ENCODE assay signal across 8 mouse cellular contexts in genomic region chr17:24737135-24737810, GRCm38 (mm10). TPM values are rescaled to one million over a fixed set of nuclear protein-coding genes. Genes with fewer than 3 reads are reported as not detected.
DNase-seq lines count a peak whose midpoint lies in the region; TF ChIP-seq lines count a peak whose summit lies in the region.

No protein-coding gene starts in this region.

- no peaks in the 10 kb centered on the region for H3K27me3 ChIP-seq in liver, adult 2 months (ENCODE audit: control insufficient read depth, insufficient read depth, low read length)
- H3K27me3 ChIP-seq in forebrain, embryonic 10.5 days (ENCODE audit: poor library complexity, severe bottlenecking) = peaks cover 10% of the 10 kb centered on the region; the same call in 1 of the 2 replicates

- no peaks in the 10 kb centered on the region for H3K9me3 ChIP-seq in forebrain, embryonic 10.5 days

- H3K27ac ChIP-seq in liver, adult 2 months (replicated peaks; ENCODE audit: insufficient read depth, low read depth, low read length) = peak overlapping the region; percentile 99
- H3K27ac ChIP-seq in forebrain, embryonic 10.5 days = peak overlapping the region; percentile 83; the same call in 1 of the 2 replicates

- H3K9ac ChIP-seq in liver, adult 2 months (ENCODE audit: low read depth, low read length) = peak overlapping the region; percentile 93

- H3K79me2 ChIP-seq in liver, adult 2 months (ENCODE audit: control insufficient read depth, insufficient read depth, low read length) = no peaks in the 10 kb centered on the region; the same call in 1 of the 2 replicates

- TF ChIP-seq CTCF in liver, adult 2 months (IDR thresholded peaks at IDR 0.05; ENCODE audit: low read depth, low read length) = no peak

- 0 out of 2 replicates have a peak, but pooled peaks have one; percentile 6 for TF ChIP-seq POLR2A in liver, adult 2 months (IDR thresholded peaks at IDR 0.05; ENCODE audit: extremely low read depth, insufficient read depth, low read length)

- WGBS in liver, adult 2 months = 4% methylated on average over 8 of the region's 8 CpGs
- WGBS in forebrain, embryonic 10.5 days = 26% methylated on average over 8 of the region's 8 CpGs

- DNase-seq in liver, adult 2 months (ENCODE audit: extremely low read depth, low read depth, low spot score) = peak; percentile 91
- DNase-seq in liver = no peak
- DNase-seq in forebrain, embryonic 10.5 days (ENCODE audit: extremely low spot score, low spot score) = no peak
- DNase-seq in kidney, postnatal 25 days = peak; percentile 40 to 69
- peak; percentile 58 to 76 for DNase-seq in monocyte, adult 2 months (ENCODE audit: low read depth in 1 of 2, low spot score in 2 of 2)
- no peak for DNase-seq in right cerebral cortex, adult 18-20 months
- no peak for DNase-seq in gastrocnemius, postnatal 36 days
- no peak for DNase-seq in thymus, postnatal 36 days

- peaks cover 25% of the 10 kb centered on the region for H3K4me1 ChIP-seq in liver, adult 2 months (ENCODE audit: control insufficient read depth, insufficient read depth, low read length)
- peaks cover 26% of the 10 kb centered on the region for H3K4me1 ChIP-seq in forebrain, embryonic 10.5 days

- intact Hi-C loops in gastrocnemius, postnatal 36 days (cut with DNase I) = no loop called here

- H3K36me3 ChIP-seq in liver, adult 2 months (ENCODE audit: control insufficient read depth, insufficient read depth, low read length) = peaks cover 13% of the 10 kb centered on the region; the same call in 1 of the 2 replicates
- H3K36me3 ChIP-seq in forebrain, embryonic 10.5 days (replicated peaks) = 0 out of 2 replicates have a peak, but pooled peaks cover 5% of the 10 kb centered on the region

- peak overlapping the region; percentile 91 for H3K4me3 ChIP-seq in liver, adult 2 months (ENCODE audit: insufficient read depth, low read depth, low read length)
- peak overlapping the region; percentile 75 for H3K4me3 ChIP-seq in forebrain, embryonic 10.5 days

RNA-seq across cellular contexts. Expression of gene Msrb1, which starts 0.8 kb away (rescaled TPM):
- total RNA-seq in liver, adult 2 months (2014; rRNA removed) = 184 and 192 TPM in 2 replicates
- 447 and 506 TPM in 2 replicates for polyA plus RNA-seq in liver, adult 2 months (2012; rRNA removed)
- 22.2 and 22.8 TPM in 2 replicates for polyA plus RNA-seq in forebrain, embryonic 10.5 days (2016; fragmentation: Nextera tagmentation; extraction: Ambion mirVana)
- total RNA-seq in gastrocnemius, postnatal 36 days (2021) = 100 to 1,000 TPM; 192 to 205 TPM

RNA-seq across cellular contexts. Expression of gene Rpl3l, which starts 9.7 kb away (rescaled TPM):
- total RNA-seq in liver, adult 2 months (2014; rRNA removed) = 0.46 TPM in 1 of 2 replicates, not detected in the other
- polyA plus RNA-seq in liver, adult 2 months (2012; rRNA removed) = not detected in 2 replicates
- not detected in 2 replicates for polyA plus RNA-seq in forebrain, embryonic 10.5 days (2016; fragmentation: Nextera tagmentation; extraction: Ambion mirVana)
- total RNA-seq in gastrocnemius, postnatal 36 days (2021) = 100 to 1,000 TPM; 743 to 791 TPM

RNA-seq across cellular contexts. Expression of gene Ndufb10, which starts 13.0 kb away (rescaled TPM):
- total RNA-seq in liver, adult 2 months (2014; rRNA removed) = 290 TPM in 2 replicates
- polyA plus RNA-seq in liver, adult 2 months (2012; rRNA removed) = 265 and 300 TPM in 2 replicates
- polyA plus RNA-seq in forebrain, embryonic 10.5 days (2016; fragmentation: Nextera tagmentation; extraction: Ambion mirVana) = 190 and 194 TPM in 2 replicates
- 100 to 1,000 TPM; 420 to 464 TPM for total RNA-seq in gastrocnemius, postnatal 36 days (2021)

RNA-seq across cellular contexts. Expression of gene Hs3st6, which starts 15.5 kb away (rescaled TPM):
- 0.74 and 1.2 TPM in 2 replicates for total RNA-seq in liver, adult 2 months (2014; rRNA removed)
- polyA plus RNA-seq in liver, adult 2 months (2012; rRNA removed) = 2.3 and 3.9 TPM in 2 replicates
- 0.50 and 0.68 TPM in 2 replicates for polyA plus RNA-seq in forebrain, embryonic 10.5 days (2016; fragmentation: Nextera tagmentation; extraction: Ambion mirVana)
- not detected for total RNA-seq in gastrocnemius, postnatal 36 days (2021)

RNA-seq across cellular contexts. Expression of gene Rps2, which starts 19.4 kb away (rescaled TPM):
- total RNA-seq in liver, adult 2 months (2014; rRNA removed) = 802 and 1,081 TPM in 2 replicates
- 2,199 and 2,424 TPM in 2 replicates for polyA plus RNA-seq in liver, adult 2 months (2012; rRNA removed)
- polyA plus RNA-seq in forebrain, embryonic 10.5 days (2016; fragmentation: Nextera tagmentation; extraction: Ambion mirVana) = 1,888 and 1,960 TPM in 2 replicates
- total RNA-seq in gastrocnemius, postnatal 36 days (2021) = 100 to 1,000 TPM; 500 to 582 TPM

Comparison
In these comparisons a context has a peak if more than half of its experiments do, and no peak if none do; other contexts are left out.
1. DNase-seq: peak in liver, adult 2 months (single experiment), kidney, postnatal 25 days (2 of 2) and monocyte, adult 2 months (2 of 2); none in liver (single experiment), forebrain, embryonic 10.5 days (single experiment), right cerebral cortex, adult 18-20 months (single experiment), gastrocnemius, postnatal 36 days (0 of 2) and thymus, postnatal 36 days (0 of 2).
2. RNA of gene Rpl3l, which starts 9.7 kb away (total RNA-seq): 743 to 791 TPM in gastrocnemius, postnatal 36 days; 0.46 TPM in liver, adult 2 months; every median in the first group is over 100 times any median in the second.